Mouse (Mus musculus) testis, adult 2 months (tissue): ENCODE data around the gene Wnk1.

ENCODE experiments used
- CTCF ChIP-seq: fragments of 200-500 bp; IDR thresholded peaks from 2 replicates; pipeline ENCODE4 v1.5.1; 2012; ENCODE audit warnings: low read depth, mild to moderate bottlenecking, inconsistent platforms, low read length, moderate library complexity; ENCODE audit not compliant: control insufficient read depth, insufficient read depth, insufficient replicate concordance
- POLR2A ChIP-seq: fragments of 200-500 bp; IDR thresholded peaks from 2 replicates; pipeline ENCODE4 v1.6.1; 2012; ENCODE audit warnings: low read depth, mild to moderate bottlenecking, inconsistent platforms, low read length, moderate library complexity; ENCODE audit not compliant: control insufficient read depth

GRCm38 (mm10) chr6:120040557-120040857, 2.0 kb upstream of the Wnk1 start:
- TF ChIP-seq CTCF, result no peak
- TF ChIP-seq POLR2A, result no peak
